Mouse (Mus musculus): ENCODE results near the gene Gemin7. TPM values are rescaled to one million over a fixed set of nuclear protein-coding genes. Genes with fewer than 3 reads are reported as not detected.

The Gemin7 gene
- polyA plus RNA-seq, 1 experiment from 2014 or later, result 114 TPM

- TF ChIP-seq EP300 (optimal IDR thresholded peaks at IDR 0.05) (no peak), CTCF (IDR thresholded peaks at IDR 0.05; ENCODE audit: low read depth) (peak; percentile 66)
- Histone ChIP-seq H3K9me3 (ENCODE audit: control insufficient read depth, low read length) (no peaks in the 10 kb centered on the region), H3K27me3 (ENCODE audit: control insufficient read depth, insufficient read depth, low read length) (no peaks in the 10 kb centered on the region), H3K27ac (replicated peaks) (no peak overlapping the region), H3K4me1 (replicated peaks; ENCODE audit: control insufficient read depth, insufficient read depth) (peaks cover 15% of the 10 kb centered on the region), H3K9ac (ENCODE audit: low read length) (no peak overlapping the region), H3K36me3 (ENCODE audit: control insufficient read depth, insufficient read depth, low read length) (no peaks in the 10 kb centered on the region), H3K4me2 (replicated peaks; ENCODE audit: low read depth) (peak overlapping the region; percentile 20), H3K4me3 (ENCODE audit: low read depth, low read length) (no peak overlapping the region)
- DNase-seq (ENCODE audit: low spot score) (no peak), ATAC-seq (ENCODE audit: low FRiP score, low TSS enrichment) (no peak)
- 39% methylated on average over 2 of the region's 2 CpGs for WGBS
Observed at GRCm38 (mm10) chr7:19558965-19559364, 18.4 kb downstream of the Gemin7 start.

DNA sequence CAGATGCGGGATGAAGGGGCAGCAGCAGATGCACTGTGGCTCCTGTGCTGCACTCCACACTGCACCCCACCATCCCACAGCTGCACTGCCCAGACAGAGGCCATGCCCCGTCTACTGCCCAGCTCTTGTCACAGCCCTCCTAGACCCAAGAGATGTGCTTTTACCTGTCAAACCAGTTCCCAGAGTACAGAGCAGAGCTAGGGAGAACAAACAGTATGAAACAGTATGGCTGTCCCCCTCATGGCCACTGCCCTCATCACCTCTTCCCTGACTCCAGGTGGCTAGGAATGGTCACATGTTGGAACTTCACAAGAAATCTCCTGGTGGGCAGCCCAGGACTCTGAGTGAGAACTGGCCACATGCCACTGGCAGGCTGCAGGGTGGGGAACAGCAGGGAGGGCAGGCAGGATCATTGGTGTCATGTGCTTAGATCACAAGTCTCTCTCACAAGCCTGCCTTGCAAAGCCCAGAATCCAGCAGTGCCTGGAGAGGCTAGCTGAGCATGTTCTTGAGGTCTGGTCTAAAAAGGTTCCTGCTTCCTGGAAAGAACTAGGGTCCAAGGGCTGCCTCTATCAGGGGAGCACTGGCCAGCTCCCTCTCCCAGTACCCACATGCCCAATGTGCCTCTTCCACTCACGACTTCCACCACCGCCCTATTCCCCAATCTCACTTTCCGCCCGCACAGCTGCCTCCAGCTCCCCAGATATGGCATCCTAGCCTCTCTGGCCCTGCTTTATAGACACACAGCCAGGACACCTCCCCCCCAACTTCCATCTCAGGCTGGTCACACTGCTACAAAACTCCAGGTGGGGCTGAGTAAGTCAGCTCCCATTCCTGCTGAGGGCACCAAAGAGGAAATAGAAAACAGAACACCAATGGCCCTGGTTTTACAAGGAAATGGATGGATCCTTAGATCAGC, 19.2 kb downstream of the Gemin7 start:
- Histone ChIP-seq H3K4me3 (ENCODE audit: low read depth, low read length) (no peak overlapping the region), H3K27ac (replicated peaks) (peak overlapping the region; percentile 36; the same call in 1 of the 2 replicates), H3K36me3 (ENCODE audit: control insufficient read depth, insufficient read depth, low read length) (peaks cover 3% of the 10 kb centered on the region; the same call in 1 of the 2 replicates), H3K4me1 (replicated peaks; ENCODE audit: control insufficient read depth, insufficient read depth) (peaks cover 15% of the 10 kb centered on the region), H3K9me3 (ENCODE audit: control insufficient read depth, low read length) (no peaks in the 10 kb centered on the region), H3K9ac (ENCODE audit: low read length) (no peak overlapping the region), H3K27me3 (ENCODE audit: control insufficient read depth, insufficient read depth, low read length) (no peaks in the 10 kb centered on the region), H3K4me2 (replicated peaks; ENCODE audit: low read depth) (peak overlapping the region; percentile 20)
- no peak for DNase-seq (ENCODE audit: low spot score)
- TF ChIP-seq CTCF (IDR thresholded peaks at IDR 0.05; ENCODE audit: low read depth) (no peak), EP300 (optimal IDR thresholded peaks at IDR 0.05) (no peak)
- 81% methylated on average over 6 of the region's 6 CpGs for WGBS
- peak; percentile 27; the same call in 1 of the 2 replicates for ATAC-seq (ENCODE audit: low FRiP score, low TSS enrichment)

- no peaks in the 10 kb centered on the region for H3K9me3 ChIP-seq (ENCODE audit: control insufficient read depth, low read length)
- WGBS, result 89% methylated on average over 2 of the region's 2 CpGs
- no peak overlapping the region; the same call in 1 of the 2 replicates for H3K27ac ChIP-seq (replicated peaks)
Observed at GRCm38 (mm10) chr7:19557086-19557485, 20.3 kb downstream of the Gemin7 start.

DNA sequence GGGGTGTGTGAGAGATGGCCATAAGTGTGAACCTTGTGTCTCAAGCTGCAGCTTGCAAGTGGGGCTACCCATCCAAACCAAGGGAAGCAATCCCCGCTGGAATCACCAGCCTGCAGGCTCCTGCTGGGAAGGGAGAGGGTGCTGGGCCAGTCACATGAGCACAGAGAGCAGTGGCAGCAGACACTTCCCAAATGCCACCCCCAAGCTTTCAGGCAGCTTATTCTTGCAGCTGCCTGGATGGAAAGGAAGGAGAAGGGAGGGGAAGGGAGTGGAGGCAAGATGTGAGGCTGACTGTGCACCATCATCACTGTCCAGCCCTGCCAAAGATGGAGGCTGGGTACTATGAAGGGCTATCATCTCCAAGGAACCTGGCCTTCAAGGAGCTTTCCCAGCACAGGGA, 23.2 kb downstream of the Gemin7 start:
- H3K9me3 ChIP-seq (ENCODE audit: control insufficient read depth, low read length), result no peaks in the 10 kb centered on the region
- peaks cover 4% of the 10 kb centered on the region for H3K4me1 ChIP-seq (replicated peaks; ENCODE audit: control insufficient read depth, insufficient read depth)
- no peak overlapping the region for H3K4me2 ChIP-seq (replicated peaks; ENCODE audit: low read depth)
- ATAC-seq (ENCODE audit: low FRiP score, low TSS enrichment) (no peak), DNase-seq (ENCODE audit: low spot score) (no peak)
- no peak overlapping the region for H3K27ac ChIP-seq (replicated peaks)
- H3K4me3 ChIP-seq (ENCODE audit: low read depth, low read length), result no peak overlapping the region
- peaks cover 6% of the 10 kb centered on the region; the same call in 1 of the 2 replicates for H3K36me3 ChIP-seq (ENCODE audit: control insufficient read depth, insufficient read depth, low read length)
- no peaks in the 10 kb centered on the region for H3K27me3 ChIP-seq (ENCODE audit: control insufficient read depth, insufficient read depth, low read length)
- H3K9ac ChIP-seq (ENCODE audit: low read length), result no peak overlapping the region
- no peak for TF ChIP-seq EP300 (optimal IDR thresholded peaks at IDR 0.05)
- TF ChIP-seq CTCF (IDR thresholded peaks at IDR 0.05; ENCODE audit: low read depth), result no peak
- 87% methylated on average over 1 of the region's 1 CpGs for WGBS

More at GRCm38 (mm10) chr7:19557086-19557485, 20.3 kb downstream of the Gemin7 start:
- H3K36me3 ChIP-seq (ENCODE audit: control insufficient read depth, insufficient read depth, low read length), result peaks cover 6% of the 10 kb centered on the region; the same call in 1 of the 2 replicates
- ATAC-seq (ENCODE audit: low FRiP score, low TSS enrichment) (no peak), DNase-seq (ENCODE audit: low spot score) (no peak)
- H3K9ac ChIP-seq (ENCODE audit: low read length), result no peak overlapping the region
- H3K27me3 ChIP-seq (ENCODE audit: control insufficient read depth, insufficient read depth, low read length), result no peaks in the 10 kb centered on the region
- H3K4me1 ChIP-seq (replicated peaks; ENCODE audit: control insufficient read depth, insufficient read depth), result peaks cover 13% of the 10 kb centered on the region
- TF ChIP-seq EP300 (optimal IDR thresholded peaks at IDR 0.05), result no peak
- TF ChIP-seq CTCF (IDR thresholded peaks at IDR 0.05; ENCODE audit: low read depth), result no peak
- H3K4me2 ChIP-seq (replicated peaks; ENCODE audit: low read depth), result no peak overlapping the region
- no peak overlapping the region for H3K4me3 ChIP-seq (ENCODE audit: low read depth, low read length)

GRCm38 (mm10) chr7:19552443-19552842, 25.0 kb downstream of the Gemin7 start:
- TF ChIP-seq CTCF (IDR thresholded peaks at IDR 0.05; ENCODE audit: low read depth) (no peak), EP300 (optimal IDR thresholded peaks at IDR 0.05) (no peak)
- H3K9ac ChIP-seq (ENCODE audit: low read length), result peak overlapping the region; percentile 23; the same call in 1 of the 2 replicates
- ATAC-seq (ENCODE audit: low FRiP score, low TSS enrichment), result peak; percentile 72
- H3K4me2 ChIP-seq (replicated peaks; ENCODE audit: low read depth), result no peak overlapping the region
- no peak overlapping the region for H3K27ac ChIP-seq (replicated peaks)
- no peaks in the 10 kb centered on the region for H3K9me3 ChIP-seq (ENCODE audit: control insufficient read depth, low read length)
- H3K36me3 ChIP-seq (ENCODE audit: control insufficient read depth, insufficient read depth, low read length), result peaks cover 6% of the 10 kb centered on the region; the same call in 1 of the 2 replicates
- DNase-seq (ENCODE audit: low spot score), result peak; percentile 61
- H3K4me3 ChIP-seq (ENCODE audit: low read depth, low read length), result no peak overlapping the region
- H3K27me3 ChIP-seq (ENCODE audit: control insufficient read depth, insufficient read depth, low read length), result no peaks in the 10 kb centered on the region
- peaks cover 3% of the 10 kb centered on the region; the same call in 1 of the 2 replicates for H3K4me1 ChIP-seq (replicated peaks; ENCODE audit: control insufficient read depth, insufficient read depth)
- 35% methylated on average over 2 of the region's 2 CpGs for WGBS

DNA sequence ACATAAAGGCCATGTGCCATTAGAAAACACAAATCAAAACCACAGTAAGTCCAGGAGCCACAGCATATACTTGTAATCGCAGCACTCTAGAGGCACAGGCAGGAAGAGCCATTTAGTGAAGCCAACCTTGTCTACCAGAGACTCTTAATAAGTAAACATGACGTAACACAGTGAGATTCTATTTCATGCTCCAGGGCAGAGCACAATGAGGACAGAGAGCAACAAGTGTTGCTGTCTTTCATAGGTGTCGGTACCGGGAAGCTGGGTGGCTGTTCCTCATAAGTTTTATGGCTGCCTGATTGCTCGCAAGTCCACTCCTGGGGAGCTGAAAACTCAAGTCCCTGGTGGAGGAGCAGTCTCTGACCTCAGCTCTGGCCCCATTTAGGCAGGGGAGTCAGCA, 25.8 kb downstream of the Gemin7 start:
- H3K9me3 ChIP-seq (ENCODE audit: control insufficient read depth, low read length), result no peaks in the 10 kb centered on the region

More for the DNA sequence above, 25.8 kb downstream of the Gemin7 start:
- Histone ChIP-seq H3K9ac (ENCODE audit: low read length) (no peak overlapping the region), H3K27me3 (ENCODE audit: control insufficient read depth, insufficient read depth, low read length) (no peaks in the 10 kb centered on the region), H3K4me3 (ENCODE audit: low read depth, low read length) (no peak overlapping the region), H3K4me1 (replicated peaks; ENCODE audit: control insufficient read depth, insufficient read depth) (no peaks in the 10 kb centered on the region), H3K27ac (replicated peaks) (no peak overlapping the region), H3K36me3 (ENCODE audit: control insufficient read depth, insufficient read depth, low read length) (peaks cover 6% of the 10 kb centered on the region; the same call in 1 of the 2 replicates), H3K4me2 (replicated peaks; ENCODE audit: low read depth) (no peak overlapping the region)
- TF ChIP-seq CTCF (IDR thresholded peaks at IDR 0.05; ENCODE audit: low read depth), result no peak
- ATAC-seq (ENCODE audit: low FRiP score, low TSS enrichment) (no peak), DNase-seq (ENCODE audit: low spot score) (no peak)
- WGBS, result 71% methylated on average over 5 of the region's 5 CpGs
